Mouse (Mus musculus) MEL (cell line): ENCODE data around the gene Naa35. TPM values are rescaled to one million over a fixed set of nuclear protein-coding genes. Genes with fewer than 3 reads are reported as not detected.

ENCODE experiments used
- DNase-seq: peaks from one replicate; pipeline ENCODE4 v3.0.0; 2011; ENCODE audit warnings: low read depth, low spot score
- H3K27ac ChIP-seq: 2 replicates; pipeline ENCODE4 v1.5.1; 2012; ENCODE audit warnings: low read depth, mild to moderate bottlenecking, control low read depth, low read length, moderate library complexity; ENCODE audit not compliant: control insufficient read depth
- H3K27me3 ChIP-seq, 2 experiments: fragments of 150-350 bp in 1 of 2; sonication (generic) in 1 of 2; 2 replicates each; pipeline ENCODE4 v1.6.1; 2012; ENCODE audit warnings: low read length in 2 of 2, mild to moderate bottlenecking in 2 of 2, improper control_type of control experiment in 1 of 2, moderate library complexity in 1 of 2; ENCODE audit not compliant: insufficient read depth in 2 of 2, control insufficient read depth in 1 of 2
- H3K36me3 ChIP-seq, 2 experiments: 2 replicates each; pipeline ENCODE4 v1.6.1; 2012 to 2014; ENCODE audit warnings: low read length in 2 of 2, improper control_type of control experiment in 1 of 2, inconsistent platforms in 1 of 2, mild to moderate bottlenecking in 1 of 2; ENCODE audit not compliant: insufficient read depth in 2 of 2, control insufficient read depth in 1 of 2
- H3K4me1 ChIP-seq, 2 experiments: fragments of 150-350 bp in 1 of 2; sonication (generic) in 1 of 2; 2 replicates each; pipeline ENCODE4 v1.6.1; 2012; ENCODE audit warnings: low read length in 2 of 2, improper control_type of control experiment in 1 of 2, mild to moderate bottlenecking in 1 of 2; ENCODE audit not compliant: insufficient read depth in 2 of 2, control insufficient read depth in 1 of 2
- H3K4me3 ChIP-seq, 2 experiments: fragments of 150-350 bp in 1 of 2; sonication (generic) in 1 of 2; 2 replicates each; pipeline ENCODE4 v1.5.1; 2012; ENCODE audit warnings: low read depth in 2 of 2, low read length in 2 of 2, mild to moderate bottlenecking in 2 of 2, moderate library complexity in 2 of 2, control low read depth in 1 of 2, improper control_type of control experiment in 1 of 2; ENCODE audit not compliant: control insufficient read depth in 1 of 2, insufficient read depth in 1 of 2
- H3K79me2 ChIP-seq: 2 replicates; pipeline ENCODE4 v1.6.1; 2012; ENCODE audit warnings: mild to moderate bottlenecking, low read length, moderate library complexity; ENCODE audit not compliant: control insufficient read depth, poor library complexity, insufficient read depth
- H3K9ac ChIP-seq: 2 replicates; pipeline ENCODE4 v1.6.1; 2012; ENCODE audit warnings: low read depth, mild to moderate bottlenecking, control low read depth, low read length, moderate library complexity; ENCODE audit not compliant: control insufficient read depth, poor library complexity, severe bottlenecking
- H3K9me3 ChIP-seq: fragments of 150-350 bp; sonication (generic); replicated peaks from 2 replicates; pipeline ENCODE4 v1.6.1; 2012; ENCODE audit warnings: mild to moderate bottlenecking, low read length, improper control_type of control experiment, moderate library complexity; ENCODE audit not compliant: insufficient read depth
- BHLHE40 ChIP-seq: IDR thresholded peaks from 2 replicates; pipeline ENCODE4 v1.6.1; 2012; ENCODE audit warnings: low read depth, mild to moderate bottlenecking, inconsistent platforms, low read length, improper control_type of control experiment, borderline replicate concordance
- CHD2 ChIP-seq: IDR thresholded peaks from 2 replicates; pipeline ENCODE4 v1.6.1; 2011; ENCODE audit warnings: low read length, improper control_type of control experiment
- CTCF ChIP-seq, 3 experiments: IDR thresholded peaks in 2 of 3; conservative IDR thresholded peaks in 1 of 3; 2 replicates each; pipeline ENCODE4 v1.5.1; 2011 to 2012; ENCODE audit warnings: low read length in 3 of 3, low read depth in 2 of 3, mild to moderate bottlenecking in 2 of 3, improper control_type of control experiment in 1 of 3, inconsistent platforms in 1 of 3, mixed read lengths in 1 of 3, moderate library complexity in 1 of 3; ENCODE audit not compliant: control insufficient read depth in 1 of 3, insufficient read depth in 1 of 3, poor library complexity in 1 of 3, severe bottlenecking in 1 of 3
- E2F4 ChIP-seq: IDR thresholded peaks from 2 replicates; pipeline ENCODE4 v1.6.1; 2011; ENCODE audit warnings: low read depth, low read length, improper control_type of control experiment, borderline replicate concordance
- EP300 ChIP-seq, 2 experiments: IDR thresholded peaks; 2 replicates each; pipeline ENCODE4 v1.6.1; 2011; ENCODE audit warnings: improper control_type of control experiment in 2 of 2, low read length in 2 of 2, low read depth in 1 of 2, mild to moderate bottlenecking in 1 of 2
- GABPA ChIP-seq: IDR thresholded peaks from 2 replicates; pipeline ENCODE4 v1.6.1; 2012; ENCODE audit warnings: low read depth, mild to moderate bottlenecking, inconsistent platforms, low read length, improper control_type of control experiment, moderate library complexity
- MAZ ChIP-seq: IDR thresholded peaks from 2 replicates; pipeline ENCODE4 v1.6.1; 2012; ENCODE audit warnings: low read depth, mild to moderate bottlenecking, inconsistent platforms, low read length, improper control_type of control experiment
- MEF2A ChIP-seq: IDR thresholded peaks from 2 replicates; pipeline ENCODE4 v1.6.1; 2014; ENCODE audit warnings: low read depth, mild to moderate bottlenecking, inconsistent platforms, low read length, improper control_type of control experiment; ENCODE audit not compliant: poor library complexity, insufficient replicate concordance, severe bottlenecking; ENCODE audit errors: extremely low read depth
- MXI1 ChIP-seq: IDR thresholded peaks from 2 replicates; pipeline ENCODE4 v1.6.1; 2011; ENCODE audit warnings: mild to moderate bottlenecking, low read depth, low read length, improper control_type of control experiment
- MYC ChIP-seq: IDR thresholded peaks from 2 replicates; pipeline ENCODE4 v1.6.1; 2011; ENCODE audit warnings: low read depth, mild to moderate bottlenecking, low read length, improper control_type of control experiment, moderate library complexity
- NRF1 ChIP-seq: IDR thresholded peaks from 2 replicates; pipeline ENCODE4 v1.6.1; 2014; ENCODE audit warnings: low read depth, mild to moderate bottlenecking, inconsistent platforms, low read length, improper control_type of control experiment, moderate library complexity; ENCODE audit not compliant: poor library complexity, insufficient read depth, severe bottlenecking
- POLR2A ChIP-seq, 2 experiments: IDR thresholded peaks; 2 replicates each; pipeline ENCODE4 v1.6.1; 2011 to 2012; ENCODE audit warnings: low read length in 2 of 2, mild to moderate bottlenecking in 2 of 2, control low read depth in 1 of 2, improper control_type of control experiment in 1 of 2, low read depth in 1 of 2, moderate library complexity in 1 of 2; ENCODE audit not compliant: control insufficient read depth in 1 of 2, insufficient read depth in 1 of 2, poor library complexity in 1 of 2
- SMC3 ChIP-seq: IDR thresholded peaks from 2 replicates; pipeline ENCODE4 v1.6.1; 2011; ENCODE audit warnings: low read depth, low read length, improper control_type of control experiment
- TBP ChIP-seq: IDR thresholded peaks from 2 replicates; pipeline ENCODE4 v1.8.0; 2011; ENCODE audit warnings: low read depth, low read length, improper control_type of control experiment
- UBTF ChIP-seq: IDR thresholded peaks from 2 replicates; pipeline ENCODE4 v1.6.1; 2012; ENCODE audit warnings: low read depth, mild to moderate bottlenecking, inconsistent platforms, low read length, improper control_type of control experiment, moderate library complexity, borderline replicate concordance; ENCODE audit not compliant: insufficient read depth
- ZKSCAN1 ChIP-seq: IDR thresholded peaks from 2 replicates; pipeline ENCODE4 v1.6.1; 2012; ENCODE audit warnings: low read depth, mild to moderate bottlenecking, inconsistent platforms, low read length, improper control_type of control experiment, moderate library complexity
- ZMIZ1 ChIP-seq: IDR thresholded peaks from 2 replicates; pipeline ENCODE4 v1.6.1; 2012; ENCODE audit warnings: low read depth, mild to moderate bottlenecking, inconsistent platforms, low read length, improper control_type of control experiment, moderate library complexity
- ZNF384 ChIP-seq: IDR thresholded peaks from 2 replicates; pipeline ENCODE4 v1.6.1; 2012; ENCODE audit warnings: low read depth, mild to moderate bottlenecking, inconsistent platforms, low read length, improper control_type of control experiment
- polyA plus RNA-seq, 2 experiments: library from polyadenylated mRNA; stranded (reverse) in 1 of 2; unstranded in 1 of 2; fragments of >175 nt in 1 of 2; fragments of >200 nt in 1 of 2; gene quantifications; 2 replicates each; pipeline versions ENCODE4 v1.2.1 to v1.2.4; 2012; ENCODE audit warnings: low replicate concordance in 2 of 2, low read depth in 1 of 2; ENCODE audit not compliant: insufficient read length in 2 of 2, insufficient read depth in 1 of 2, missing spikeins in 1 of 2
- total RNA-seq: library from RNA; depleted of rRNA; stranded (reverse); fragments of 300-350 nt; gene quantifications from 2 replicates; pipeline ENCODE4 v1.2.3, GENCODE M21; 2012

Naa35 gene
- total and polyA plus RNA-seq, 3 experiments = 19.5 to 44.4 TPM; not detected in 1

DNA sequence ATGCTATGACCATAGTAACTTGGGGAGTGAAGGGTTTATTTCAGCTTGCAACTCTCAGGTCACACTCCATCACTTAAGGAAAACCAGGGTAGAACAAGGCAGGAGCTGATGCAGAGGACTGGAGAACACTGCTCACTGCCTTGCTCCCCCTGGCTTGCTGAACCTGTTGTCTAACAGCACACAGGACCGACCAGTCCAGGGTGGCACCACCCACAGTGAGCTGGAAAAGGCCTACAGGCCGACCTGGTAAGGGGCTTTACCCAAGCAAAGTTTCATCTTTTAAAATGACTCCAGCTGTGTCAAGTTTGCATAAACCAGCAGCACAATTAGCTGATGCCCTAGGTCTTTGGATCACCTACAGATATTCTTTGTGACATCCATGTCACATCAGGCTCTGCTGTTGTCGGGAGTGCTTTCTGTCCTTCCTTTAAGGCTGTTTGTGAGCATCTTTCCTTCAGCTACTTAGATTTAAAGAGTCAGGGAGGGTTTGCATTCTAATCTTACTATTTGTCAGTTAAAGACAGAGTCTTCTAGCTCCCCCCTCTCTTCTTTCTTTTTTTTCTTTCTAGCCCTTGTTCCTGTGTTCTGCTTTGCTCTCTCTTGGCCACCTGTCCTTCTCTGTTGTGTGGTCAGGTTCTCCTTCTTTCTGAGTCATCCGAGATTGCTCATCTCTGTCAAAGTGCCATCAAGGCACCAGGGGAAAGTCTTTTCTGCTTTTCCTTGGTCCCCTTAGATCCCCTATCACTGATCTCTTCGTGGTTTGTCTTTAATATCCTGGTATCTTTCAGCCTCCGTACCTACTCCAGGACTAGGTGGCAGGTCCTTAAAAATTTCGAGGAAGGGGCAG is 36.8 kb downstream of the Naa35 start:
- Histone ChIP-seq H3K9ac (no peak overlapping the region), H3K27me3 (no peaks in the 10 kb centered on the region), H3K4me3 (no peak overlapping the region), H3K9me3 (no peaks in the 10 kb centered on the region), H3K79me2 (no peaks in the 10 kb centered on the region), H3K27ac (no peak overlapping the region), H3K36me3 (peaks cover 0 to 8% of the 10 kb centered on the region in 2 experiments; a peak in 2 of 4 replicates), H3K4me1 (no peaks in the 10 kb centered on the region)
- no peak for DNase-seq
- no peak for TF ChIP-seq SMC3
- no peak for TF ChIP-seq CTCF (IDR thresholded peaks at IDR 0.05 in 2 of 3, conservative IDR thresholded peaks at IDR 0.05 in 1 of 3; ENCODE audit: control insufficient read depth in 1 of 3, insufficient read depth in 1 of 3, low read depth in 2 of 3, low read length in 3 of 3, poor library complexity in 1 of 3, severe bottlenecking in 1 of 3)
- TF ChIP-seq CHD2 = no peak
- no peak for TF ChIP-seq MEF2A
- TF ChIP-seq ZMIZ1 = no peak
- no peak for TF ChIP-seq E2F4
- TF ChIP-seq EP300 (IDR thresholded peaks at IDR 0.05; ENCODE audit: low read depth in 1 of 2, low read length in 2 of 2) = no peak
- no peak for TF ChIP-seq NRF1
- TF ChIP-seq BHLHE40 = no peak
- TF ChIP-seq ZNF384 = no peak
- no peak for TF ChIP-seq POLR2A (IDR thresholded peaks at IDR 0.05; ENCODE audit: control insufficient read depth in 1 of 2, insufficient read depth in 1 of 2, low read depth in 1 of 2, low read length in 2 of 2, poor library complexity in 1 of 2)

- Histone ChIP-seq H3K4me3 (no peak overlapping the region), H3K36me3 (peaks cover 0 to 10% of the 10 kb centered on the region in 2 experiments; a peak in 2 of 4 replicates), H3K9ac (no peak overlapping the region), H3K4me1 (no peaks in the 10 kb centered on the region), H3K79me2 (no peaks in the 10 kb centered on the region), H3K27ac (no peak overlapping the region), H3K9me3 (no peaks in the 10 kb centered on the region), H3K27me3 (no peaks in the 10 kb centered on the region)
- no peak for DNase-seq
- TF ChIP-seq MXI1 (no peak), MEF2A (no peak), MAZ (no peak), BHLHE40 (no peak), UBTF (no peak), CTCF (IDR thresholded peaks at IDR 0.05 in 2 of 3, conservative IDR thresholded peaks at IDR 0.05 in 1 of 3; ENCODE audit: control insufficient read depth in 1 of 3, insufficient read depth in 1 of 3, low read depth in 2 of 3, low read length in 3 of 3, poor library complexity in 1 of 3, severe bottlenecking in 1 of 3) (no peak), GABPA (no peak), TBP (no peak), MYC (no peak), ZKSCAN1 (no peak), CHD2 (no peak), ZNF384 (no peak)
Measured at GRCm38 (mm10) chr13:59624389-59624788, 39.3 kb downstream of the Naa35 start.
